ENCODE assay signal across 8 mouse cellular contexts in genomic region chr7:7121602-7121980, GRCm38 (mm10). TPM values are rescaled to one million over a fixed set of nuclear protein-coding genes. Genes with fewer than 3 reads are reported as not detected.
A peak's percentile ranks its signal among the peaks of the same experiment; 100 is the strongest.
DNase-seq lines count a peak whose midpoint lies in the region; ATAC-seq lines count a peak whose summit lies in the region.

No protein-coding gene starts in this region.

- H3K9ac ChIP-seq in kidney, embryonic 15.5 days: peak overlapping the region; percentile 69; the same call in 1 of the 2 replicates
- no peak overlapping the region for H3K9ac ChIP-seq in embryonic facial prominence, embryonic 11.5 days (replicated peaks; ENCODE audit: low read length)
- H3K9ac ChIP-seq in intestine, embryonic 14.5 days (ENCODE audit: low read length): no peak overlapping the region
- no peak overlapping the region for H3K9ac ChIP-seq in midbrain, embryonic 16.5 days (ENCODE audit: low read depth, low read length)

- H3K27me3 ChIP-seq in kidney, embryonic 15.5 days: no peaks in the 10 kb centered on the region
- H3K27me3 ChIP-seq in embryonic facial prominence, embryonic 11.5 days (ENCODE audit: control insufficient read depth, insufficient read depth, low read length): no peaks in the 10 kb centered on the region
- no peaks in the 10 kb centered on the region for H3K27me3 ChIP-seq in intestine, embryonic 14.5 days (replicated peaks; ENCODE audit: control insufficient read depth, insufficient read depth, low read length)
- no peaks in the 10 kb centered on the region for H3K27me3 ChIP-seq in midbrain, embryonic 16.5 days (ENCODE audit: control insufficient read depth, insufficient read depth, low read depth, low read length)

- no peak for ATAC-seq in kidney, embryonic 15.5 days (replicated peaks; ENCODE audit: low FRiP score)
- ATAC-seq in embryonic facial prominence, embryonic 11.5 days (replicated peaks; ENCODE audit: insufficient number of reproducible peaks, low FRiP score, low TSS enrichment, low read depth): no peak
- ATAC-seq in intestine, embryonic 14.5 days (replicated peaks; ENCODE audit: low FRiP score, low TSS enrichment, low read depth): no peak
- peak; percentile 66; the same call in 1 of the 2 replicates for ATAC-seq in midbrain, embryonic 16.5 days

- H3K27ac ChIP-seq in kidney, embryonic 15.5 days: no peak overlapping the region
- no peak overlapping the region for H3K27ac ChIP-seq in embryonic facial prominence, embryonic 11.5 days (replicated peaks; ENCODE audit: low read depth, low read length)
- H3K27ac ChIP-seq in intestine, embryonic 14.5 days (ENCODE audit: low read depth): no peak overlapping the region
- H3K27ac ChIP-seq in midbrain, embryonic 16.5 days (ENCODE audit: low read length): no peak overlapping the region

- no peak for DNase-seq in kidney, postnatal 14 days
- no peak for DNase-seq in embryonic facial prominence, embryonic 11.5 days (ENCODE audit: low spot score)
- no peak for DNase-seq in intestine, embryonic 14.5 days (ENCODE audit: low spot score)
- no peak for DNase-seq in adrenal gland, postnatal 14 days
- no peak for DNase-seq in retina, embryonic 14.5 days (ENCODE audit: low spot score)
- no peak for DNase-seq in kidney, postnatal 10 days

- H3K4me3 ChIP-seq in kidney, embryonic 15.5 days (replicated peaks): peak overlapping the region; percentile 69
- H3K4me3 ChIP-seq in embryonic facial prominence, embryonic 11.5 days (ENCODE audit: low read depth, low read length): peak overlapping the region; percentile 58
- peak overlapping the region; percentile 63 for H3K4me3 ChIP-seq in intestine, embryonic 14.5 days (ENCODE audit: low read depth, low read length)
- H3K4me3 ChIP-seq in midbrain, embryonic 16.5 days (ENCODE audit: low read depth, low read length): peak overlapping the region; percentile 55

- H3K9me3 ChIP-seq in kidney, embryonic 15.5 days (replicated peaks): no peaks in the 10 kb centered on the region
- H3K9me3 ChIP-seq in embryonic facial prominence, embryonic 11.5 days (replicated peaks; ENCODE audit: control insufficient read depth, low read length): no peaks in the 10 kb centered on the region
- H3K9me3 ChIP-seq in intestine, embryonic 14.5 days (ENCODE audit: control insufficient read depth, low read length): no peaks in the 10 kb centered on the region
- H3K9me3 ChIP-seq in midbrain, embryonic 16.5 days (replicated peaks; ENCODE audit: control insufficient read depth, low read length, poor library complexity, severe bottlenecking): no peaks in the 10 kb centered on the region

- 56% methylated on average over 6 of the region's 6 CpGs for WGBS in kidney, embryonic 15.5 days
- 53% methylated on average over 6 of the region's 6 CpGs for WGBS in embryonic facial prominence, embryonic 11.5 days
- 52% methylated on average over 6 of the region's 6 CpGs for WGBS in intestine, embryonic 14.5 days
- whole genome bisulfite sequencing in midbrain, embryonic 16.5 days: 54% methylated on average over 6 of the region's 6 CpGs

- H3K36me3 ChIP-seq in kidney, embryonic 15.5 days: peaks cover 25% of the 10 kb centered on the region
- no peaks in the 10 kb centered on the region for H3K36me3 ChIP-seq in embryonic facial prominence, embryonic 11.5 days (replicated peaks; ENCODE audit: control insufficient read depth, insufficient read depth, low read depth, low read length)
- peaks cover 19% of the 10 kb centered on the region for H3K36me3 ChIP-seq in intestine, embryonic 14.5 days (ENCODE audit: control insufficient read depth, insufficient read depth, low read length)
- H3K36me3 ChIP-seq in midbrain, embryonic 16.5 days (ENCODE audit: control insufficient read depth, insufficient read depth, low read length): peaks cover 17% of the 10 kb centered on the region

- peaks cover 10% of the 10 kb centered on the region; the same call in 1 of the 2 replicates for H3K4me1 ChIP-seq in kidney, embryonic 15.5 days
- H3K4me1 ChIP-seq in embryonic facial prominence, embryonic 11.5 days (ENCODE audit: control insufficient read depth, insufficient read depth, low read length): no peaks in the 10 kb centered on the region
- H3K4me1 ChIP-seq in intestine, embryonic 14.5 days (replicated peaks; ENCODE audit: control insufficient read depth, insufficient read depth, low read length): no peaks in the 10 kb centered on the region; the same call in 1 of the 2 replicates
- H3K4me1 ChIP-seq in midbrain, embryonic 16.5 days (ENCODE audit: control insufficient read depth, insufficient read depth, low read length): peaks cover 14% of the 10 kb centered on the region

- peak overlapping the region; percentile 68 for H3K4me2 ChIP-seq in kidney, embryonic 15.5 days
- H3K4me2 ChIP-seq in embryonic facial prominence, embryonic 11.5 days (ENCODE audit: low read depth, low read length): no peak overlapping the region; the same call in 1 of the 2 replicates
- H3K4me2 ChIP-seq in intestine, embryonic 14.5 days (ENCODE audit: low read length): peak overlapping the region; percentile 53
- H3K4me2 ChIP-seq in midbrain, embryonic 16.5 days (ENCODE audit: low read length): peak overlapping the region; percentile 82

RNA-seq across cellular contexts. Expression of gene Zfp954, which starts 0.3 kb away (rescaled TPM):
- 12.0 and 12.6 TPM in 2 replicates for polyA plus RNA-seq in kidney, embryonic 15.5 days (2015; fragmentation: Nextera tagmentation; extraction: Ambion mirVana)
- 16.3 and 17.5 TPM in 2 replicates for polyA plus RNA-seq in embryonic facial prominence, embryonic 11.5 days (2014; fragmentation: Nextera tagmentation; extraction: Ambion mirVana)
- polyA plus RNA-seq in intestine, embryonic 14.5 days (2014; fragmentation: Nextera tagmentation; extraction: Ambion mirVana): 13.3 and 13.6 TPM in 2 replicates
- 24.0 and 24.3 TPM in 2 replicates for polyA plus RNA-seq in midbrain, embryonic 16.5 days (2015; fragmentation: Nextera tagmentation; extraction: Ambion mirVana)
- 8.8 and 11.0 TPM in 2 replicates for total RNA-seq in adrenal gland, postnatal 14 days (2021)

RNA-seq across cellular contexts. Expression of gene Zfp773, which starts 15.0 kb away (rescaled TPM):
- 1.6 and 2.0 TPM in 2 replicates for polyA plus RNA-seq in kidney, embryonic 15.5 days (2015; fragmentation: Nextera tagmentation; extraction: Ambion mirVana)
- polyA plus RNA-seq in embryonic facial prominence, embryonic 11.5 days (2014; fragmentation: Nextera tagmentation; extraction: Ambion mirVana): 4.4 and 4.7 TPM in 2 replicates
- 2.0 and 2.1 TPM in 2 replicates for polyA plus RNA-seq in intestine, embryonic 14.5 days (2014; fragmentation: Nextera tagmentation; extraction: Ambion mirVana)
- polyA plus RNA-seq in midbrain, embryonic 16.5 days (2015; fragmentation: Nextera tagmentation; extraction: Ambion mirVana): 17.5 and 18.2 TPM in 2 replicates
- 0.41 and 1.0 TPM in 2 replicates for total RNA-seq in adrenal gland, postnatal 14 days (2021)

RNA-seq across cellular contexts. Expression of gene Zfp418, which starts 49.5 kb away (rescaled TPM):
- 1.7 and 1.9 TPM in 2 replicates for polyA plus RNA-seq in kidney, embryonic 15.5 days (2015; fragmentation: Nextera tagmentation; extraction: Ambion mirVana)
- 3.0 and 4.5 TPM in 2 replicates for polyA plus RNA-seq in embryonic facial prominence, embryonic 11.5 days (2014; fragmentation: Nextera tagmentation; extraction: Ambion mirVana)
- 2.6 and 3.6 TPM in 2 replicates for polyA plus RNA-seq in intestine, embryonic 14.5 days (2014; fragmentation: Nextera tagmentation; extraction: Ambion mirVana)
- 3.5 TPM in 2 replicates for polyA plus RNA-seq in midbrain, embryonic 16.5 days (2015; fragmentation: Nextera tagmentation; extraction: Ambion mirVana)
- 2.1 and 2.7 TPM in 2 replicates for total RNA-seq in adrenal gland, postnatal 14 days (2021)
